In the genomic region with DNA sequence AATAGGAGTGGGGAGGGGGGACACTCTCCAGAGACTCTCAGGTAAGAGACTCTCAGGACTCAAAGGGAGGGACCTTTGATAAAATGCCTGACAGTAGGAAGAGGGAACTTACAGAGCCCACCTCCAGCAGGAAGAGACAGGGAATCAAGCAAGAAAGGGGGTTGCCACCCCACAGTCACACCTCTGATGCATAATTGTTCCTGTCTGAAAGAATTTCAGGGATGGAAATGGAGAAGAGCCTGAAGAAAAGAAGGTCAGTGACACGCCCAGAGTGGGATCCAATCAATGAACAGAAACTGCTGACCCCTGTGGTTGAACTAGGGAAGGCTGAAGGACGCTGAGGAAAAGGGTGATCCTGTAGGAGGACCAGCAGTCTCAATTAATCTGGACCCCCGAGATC, we compare ENCODE assay signal across 31 mouse cellular contexts.
"Had no signal": no experiment of that assay in that cellular context is flagged by ENCODE, and none has a peak within 500 bp of the region (broad histone marks: within the 10 kb centered on the region; RNA-seq: fewer than 3 reads in every experiment).

No protein-coding gene starts in this region.

- ATAC-seq: liver, embryonic 12.5 days; liver, postnatal 0 days; lung, postnatal 0 days; midbrain, embryonic 13.5 days; midbrain, embryonic 15.5 days; midbrain, embryonic 16.5 days had no signal

- H3K9me3 ChIP-seq: limb, embryonic 10.5 days; limb, embryonic 12.5 days; limb, embryonic 13.5 days; limb, embryonic 15.5 days; liver, embryonic 12.5 days; liver, embryonic 13.5 days; liver, embryonic 15.5 days; lung, embryonic 15.5 days; megakaryocyte, embryonic 14.5 days; midbrain, embryonic 10.5 days; midbrain, embryonic 12.5 days; midbrain, embryonic 13.5 days; midbrain, embryonic 15.5 days; neural tube, embryonic 12.5 days had no signal

- H3K36me3 ChIP-seq: limb, embryonic 10.5 days; limb, embryonic 12.5 days; limb, embryonic 13.5 days; limb, embryonic 15.5 days; liver, embryonic 12.5 days; liver, embryonic 13.5 days; liver, embryonic 15.5 days; lung, embryonic 15.5 days; midbrain, embryonic 10.5 days; midbrain, embryonic 12.5 days; midbrain, embryonic 13.5 days; midbrain, embryonic 15.5 days; neural tube, embryonic 12.5 days had no signal

- H3K27me3 ChIP-seq: limb, embryonic 12.5 days; limb, embryonic 15.5 days; liver, embryonic 12.5 days; liver, embryonic 13.5 days; liver, embryonic 15.5 days; lung, embryonic 15.5 days; megakaryocyte, embryonic 14.5 days; neural tube, embryonic 12.5 days had no signal

- H3K27ac ChIP-seq: limb, embryonic 10.5 days; limb, embryonic 12.5 days; limb, embryonic 13.5 days; limb, embryonic 15.5 days; liver, embryonic 12.5 days; liver, embryonic 13.5 days; liver, embryonic 14.5 days; liver, embryonic 15.5 days; lung, embryonic 15.5 days; macrophage; midbrain, embryonic 10.5 days; midbrain, embryonic 12.5 days; midbrain, embryonic 13.5 days; midbrain, embryonic 15.5 days; neural tube, embryonic 12.5 days had no signal

- DNase-seq: left cerebral cortex, postnatal 4 days; liver; liver, embryonic 13.5 days; liver, postnatal 0 days; lung, adult 18-20 months; lung, adult 2 months; lung, embryonic 14.5 days; lung, postnatal 10 days; lung, postnatal 14 days; lung, postnatal 36 days; midbrain, embryonic 14.5 days had no signal

- H3K9ac ChIP-seq: limb, embryonic 12.5 days; limb, embryonic 13.5 days; limb, embryonic 15.5 days; liver, embryonic 12.5 days; liver, embryonic 13.5 days; liver, embryonic 14.5 days; liver, embryonic 15.5 days; liver, postnatal 0 days; lung, embryonic 14.5 days; lung, embryonic 15.5 days; midbrain, embryonic 12.5 days; midbrain, embryonic 13.5 days; midbrain, embryonic 15.5 days; neural tube, embryonic 12.5 days had no signal

- H3K4me3 ChIP-seq: limb, embryonic 10.5 days; limb, embryonic 12.5 days; limb, embryonic 13.5 days; limb, embryonic 15.5 days; liver, embryonic 12.5 days; liver, embryonic 13.5 days; liver, embryonic 15.5 days; lung, embryonic 15.5 days; megakaryocyte, embryonic 14.5 days; midbrain, embryonic 10.5 days; midbrain, embryonic 12.5 days; midbrain, embryonic 13.5 days; midbrain, embryonic 15.5 days; myocyte; neural tube, embryonic 12.5 days had no signal

- H3K4me2 ChIP-seq: limb, embryonic 12.5 days; limb, embryonic 13.5 days; limb, embryonic 15.5 days; liver, embryonic 11.5 days; liver, embryonic 12.5 days; liver, embryonic 13.5 days; liver, embryonic 15.5 days; lung, embryonic 14.5 days; lung, embryonic 15.5 days; midbrain, embryonic 11.5 days; midbrain, embryonic 12.5 days; midbrain, embryonic 13.5 days; midbrain, embryonic 15.5 days; neural tube, embryonic 12.5 days had no signal

- H3K4me1 ChIP-seq: limb, embryonic 10.5 days; limb, embryonic 12.5 days; limb, embryonic 13.5 days; limb, embryonic 15.5 days; liver, embryonic 12.5 days; liver, embryonic 13.5 days; liver, embryonic 15.5 days; midbrain, embryonic 10.5 days; midbrain, embryonic 12.5 days; midbrain, embryonic 13.5 days; midbrain, embryonic 15.5 days; neural tube, embryonic 12.5 days had no signal
